Mouse (Mus musculus): ENCODE results near the gene Cox8a. TPM values are rescaled to one million over a fixed set of nuclear protein-coding genes. Genes with fewer than 3 reads are reported as not detected.

Cox8a gene
- total and polyA plus RNA-seq, 3 experiments = 384 to 775 (median 424) TPM

DNA sequence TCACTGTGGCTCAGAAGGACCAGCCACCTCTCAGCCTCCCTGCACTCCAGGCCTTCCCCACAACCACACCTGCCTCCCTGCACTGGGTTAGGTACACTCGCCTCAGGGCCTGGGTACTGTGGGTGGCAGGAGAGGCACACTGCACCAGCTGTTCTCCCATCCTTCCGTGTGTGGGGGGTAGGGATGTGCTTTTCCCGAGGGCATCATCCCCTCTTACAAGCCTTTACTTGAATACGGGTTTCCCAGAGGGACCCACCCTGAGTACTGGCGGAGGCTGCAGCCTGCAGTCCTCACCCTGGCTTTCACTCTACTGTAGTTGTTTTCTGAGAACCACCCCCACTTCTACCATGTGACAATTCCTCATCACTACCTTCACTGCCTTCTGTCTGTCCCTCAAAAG is 30.3 kb downstream of the Cox8a start:
- no peaks in the 10 kb centered on the region for H3K79me2 ChIP-seq (replicated peaks; ENCODE audit: control insufficient read depth, insufficient read depth, low read length)
- H3K9ac ChIP-seq (ENCODE audit: low read depth, low read length) = no peak overlapping the region
- no peak overlapping the region for H3K27ac ChIP-seq
- H3K27me3 ChIP-seq (ENCODE audit: control insufficient read depth, insufficient read depth, low read length) = no peaks in the 10 kb centered on the region
- intact Hi-C loops (cut with DNase I) = no loop called here
- 65% methylated on average over 5 of the region's 5 CpGs for WGBS
- H3K4me1 ChIP-seq (ENCODE audit: control insufficient read depth, insufficient read depth, low read length) = peaks cover 2% of the 10 kb centered on the region; the same call in 1 of the 2 replicates
- no peak overlapping the region for H3K4me3 ChIP-seq
- no peaks in the 10 kb centered on the region for H3K36me3 ChIP-seq (ENCODE audit: control insufficient read depth, insufficient read depth, low read length)
- TF ChIP-seq CTCF (IDR thresholded peaks at IDR 0.05) = no peak
- no peak for TF ChIP-seq POLR2A (IDR thresholded peaks at IDR 0.05; ENCODE audit: insufficient read depth, low read depth, low read length)
- no peak for TF ChIP-seq EP300 (IDR thresholded peaks at IDR 0.05; ENCODE audit: insufficient read depth, low read depth, low read length)
- no peak for DNase-seq

DNA sequence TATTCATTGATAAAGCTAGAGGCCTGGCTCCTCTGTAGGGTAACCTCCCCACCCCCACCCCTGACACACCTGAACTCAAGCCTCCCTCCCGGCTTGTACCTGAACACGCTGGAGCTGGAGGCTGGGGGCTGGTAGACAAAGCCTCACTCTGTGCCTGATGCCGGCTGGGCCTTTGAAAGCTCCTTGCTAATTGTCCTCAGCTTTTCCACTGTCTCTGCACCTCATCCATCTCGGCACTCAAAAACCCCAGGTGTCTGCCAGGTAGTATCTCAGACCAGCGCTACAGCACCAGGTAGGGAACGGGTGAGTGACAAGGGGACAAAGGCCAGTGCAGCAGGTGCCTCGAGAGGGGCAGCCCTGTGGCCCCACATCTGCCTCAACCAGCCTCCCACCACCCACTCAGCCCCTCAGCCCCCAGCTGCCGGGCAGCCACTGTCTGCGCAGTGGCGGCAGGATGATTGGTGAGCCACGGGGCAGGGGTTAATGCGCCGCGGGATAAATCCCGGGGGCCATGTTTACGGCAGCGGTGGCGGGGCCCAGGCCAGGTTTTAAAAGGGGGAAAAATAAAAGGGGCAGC is 31.6 kb downstream of the Cox8a start:
- DNase-seq = no peak
- H3K4me1 ChIP-seq (ENCODE audit: control insufficient read depth, insufficient read depth, low read length) = peaks cover 3% of the 10 kb centered on the region; the same call in 1 of the 2 replicates
- TF ChIP-seq POLR2A (IDR thresholded peaks at IDR 0.05; ENCODE audit: insufficient read depth, low read depth, low read length) = no peak
- no peak for TF ChIP-seq CTCF (IDR thresholded peaks at IDR 0.05)
- no peak for TF ChIP-seq EP300 (IDR thresholded peaks at IDR 0.05; ENCODE audit: insufficient read depth, low read depth, low read length)
- no peaks in the 10 kb centered on the region for H3K27me3 ChIP-seq (ENCODE audit: control insufficient read depth, insufficient read depth, low read length)
- intact Hi-C loops (cut with DNase I) = no loop called here
- H3K79me2 ChIP-seq (replicated peaks; ENCODE audit: control insufficient read depth, insufficient read depth, low read length) = no peaks in the 10 kb centered on the region
- H3K9ac ChIP-seq (ENCODE audit: low read depth, low read length) = no peak overlapping the region
- H3K36me3 ChIP-seq (ENCODE audit: control insufficient read depth, insufficient read depth, low read length) = no peaks in the 10 kb centered on the region
- H3K27ac ChIP-seq = no peak overlapping the region
- WGBS = 49% methylated on average over 18 of the region's 18 CpGs
- no peak overlapping the region for H3K4me3 ChIP-seq

DNA sequence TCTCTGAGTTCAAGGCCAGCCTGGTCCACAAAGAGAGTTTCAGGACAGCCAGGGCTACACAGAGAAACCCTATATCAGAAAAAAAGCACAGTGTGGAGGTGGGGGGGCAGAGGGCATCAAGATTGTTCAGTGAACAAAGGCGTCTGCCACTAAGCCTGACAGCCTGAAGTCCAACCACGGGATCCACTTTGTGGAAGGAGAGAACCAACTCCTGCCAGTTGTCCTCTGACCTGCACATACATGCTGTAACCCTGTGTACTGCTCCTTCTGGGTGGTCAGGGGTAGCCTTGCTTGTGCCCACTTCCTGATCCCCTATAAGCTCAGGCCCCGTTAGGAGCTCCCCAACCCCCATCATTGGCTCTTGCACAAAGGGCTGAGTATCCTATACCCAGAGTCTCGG is 32.4 kb downstream of the Cox8a start:
- H3K79me2 ChIP-seq (replicated peaks; ENCODE audit: control insufficient read depth, insufficient read depth, low read length) = no peaks in the 10 kb centered on the region
- no peak for DNase-seq
- H3K4me3 ChIP-seq = no peak overlapping the region
- no peaks in the 10 kb centered on the region for H3K27me3 ChIP-seq (ENCODE audit: control insufficient read depth, insufficient read depth, low read length)
- no peaks in the 10 kb centered on the region for H3K36me3 ChIP-seq (ENCODE audit: control insufficient read depth, insufficient read depth, low read length)
- WGBS = 67% methylated on average over 4 of the region's 4 CpGs
- intact Hi-C loops (cut with DNase I) = no loop called here
- H3K4me1 ChIP-seq (ENCODE audit: control insufficient read depth, insufficient read depth, low read length) = peaks cover 3% of the 10 kb centered on the region; the same call in 1 of the 2 replicates
- no peak for TF ChIP-seq EP300 (IDR thresholded peaks at IDR 0.05; ENCODE audit: insufficient read depth, low read depth, low read length)
- no peak for TF ChIP-seq POLR2A (IDR thresholded peaks at IDR 0.05; ENCODE audit: insufficient read depth, low read depth, low read length)
- TF ChIP-seq CTCF (IDR thresholded peaks at IDR 0.05) = no peak
- H3K9ac ChIP-seq (ENCODE audit: low read depth, low read length) = no peak overlapping the region
- H3K27ac ChIP-seq = no peak overlapping the region

DNA sequence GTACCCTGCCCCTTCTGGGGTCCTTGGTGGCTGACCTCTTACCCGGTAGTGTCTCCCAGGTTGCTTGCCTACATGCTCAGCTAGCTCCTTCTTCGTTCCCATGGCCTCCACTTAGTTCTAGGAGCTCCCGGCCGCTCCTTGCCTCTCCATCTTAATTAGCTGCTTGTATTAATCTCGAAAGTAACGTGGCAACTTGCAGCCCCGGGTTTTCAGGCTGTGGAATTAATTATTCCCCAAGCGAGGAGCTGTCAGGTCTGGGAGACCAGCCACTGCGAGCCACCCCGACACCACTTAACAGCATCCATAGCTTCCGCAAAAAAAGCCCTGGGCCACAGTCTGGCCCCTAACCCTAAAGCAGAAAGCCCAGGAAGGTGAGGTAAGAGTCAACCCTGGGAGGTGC is 34.0 kb downstream of the Cox8a start:
- Histone ChIP-seq H3K9ac (ENCODE audit: low read depth, low read length) (no peak overlapping the region), H3K27me3 (ENCODE audit: control insufficient read depth, insufficient read depth, low read length) (no peaks in the 10 kb centered on the region), H3K36me3 (ENCODE audit: control insufficient read depth, insufficient read depth, low read length) (no peaks in the 10 kb centered on the region), H3K4me1 (ENCODE audit: control insufficient read depth, insufficient read depth, low read length) (peaks cover 5% of the 10 kb centered on the region), H3K27ac (no peak overlapping the region), H3K79me2 (replicated peaks; ENCODE audit: control insufficient read depth, insufficient read depth, low read length) (no peaks in the 10 kb centered on the region), H3K4me3 (no peak overlapping the region)
- 83% methylated on average over 11 of the region's 11 CpGs for WGBS
- intact Hi-C loops (cut with DNase I) = no loop called here
- DNase-seq = no peak
- no peak for TF ChIP-seq EP300 (IDR thresholded peaks at IDR 0.05; ENCODE audit: insufficient read depth, low read depth, low read length)
- no peak for TF ChIP-seq CTCF (IDR thresholded peaks at IDR 0.05)
- TF ChIP-seq POLR2A (IDR thresholded peaks at IDR 0.05; ENCODE audit: insufficient read depth, low read depth, low read length) = no peak

DNA sequence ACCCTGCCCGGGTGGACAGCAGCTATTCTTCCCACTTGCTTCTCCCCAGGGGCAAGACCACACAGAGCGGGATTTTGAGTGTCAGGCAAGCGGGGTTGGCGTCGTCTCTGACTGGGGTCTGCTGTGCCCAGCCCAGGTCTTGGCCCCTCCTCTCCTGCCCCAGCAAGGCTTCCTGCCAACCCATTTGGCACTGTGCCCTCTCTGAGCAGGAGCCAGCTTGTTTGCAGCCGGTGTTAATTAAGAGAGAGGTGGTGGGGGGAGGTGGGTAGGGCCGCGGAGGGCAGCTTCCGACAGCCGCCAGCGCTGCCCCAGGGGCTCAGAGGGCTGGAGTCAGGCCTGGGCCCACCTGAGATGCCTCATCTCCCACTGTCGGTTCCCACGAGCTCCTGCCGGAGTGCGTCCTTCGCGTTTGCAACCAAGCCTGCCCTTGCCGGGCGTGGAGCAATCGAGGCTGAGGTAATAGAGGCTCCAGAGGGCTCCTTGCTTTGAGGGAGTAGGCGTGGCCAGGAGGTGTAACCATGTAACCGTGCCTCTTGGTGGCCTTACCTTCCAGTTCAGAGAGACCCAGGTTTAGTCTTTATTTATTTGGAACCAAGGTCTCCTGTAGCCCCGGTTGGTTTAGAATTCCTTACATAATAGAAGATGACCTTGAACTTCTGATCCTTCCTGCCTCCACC is 35.0 kb downstream of the Cox8a start:
- Histone ChIP-seq H3K36me3 (ENCODE audit: control insufficient read depth, insufficient read depth, low read length) (no peaks in the 10 kb centered on the region), H3K4me1 (ENCODE audit: control insufficient read depth, insufficient read depth, low read length) (peaks cover 5% of the 10 kb centered on the region), H3K4me3 (no peak overlapping the region), H3K27ac (no peak overlapping the region), H3K27me3 (ENCODE audit: control insufficient read depth, insufficient read depth, low read length) (no peaks in the 10 kb centered on the region), H3K79me2 (replicated peaks; ENCODE audit: control insufficient read depth, insufficient read depth, low read length) (no peaks in the 10 kb centered on the region), H3K9ac (ENCODE audit: low read depth, low read length) (no peak overlapping the region)
- TF ChIP-seq POLR2A (IDR thresholded peaks at IDR 0.05; ENCODE audit: insufficient read depth, low read depth, low read length) (no peak), CTCF (IDR thresholded peaks at IDR 0.05) (no peak), EP300 (IDR thresholded peaks at IDR 0.05; ENCODE audit: insufficient read depth, low read depth, low read length) (no peak)
- WGBS = 13% methylated on average over 23 of the region's 23 CpGs
- DNase-seq = peak; percentile 50 to 58
- intact Hi-C loops (cut with DNase I) = no loop called here

DNA sequence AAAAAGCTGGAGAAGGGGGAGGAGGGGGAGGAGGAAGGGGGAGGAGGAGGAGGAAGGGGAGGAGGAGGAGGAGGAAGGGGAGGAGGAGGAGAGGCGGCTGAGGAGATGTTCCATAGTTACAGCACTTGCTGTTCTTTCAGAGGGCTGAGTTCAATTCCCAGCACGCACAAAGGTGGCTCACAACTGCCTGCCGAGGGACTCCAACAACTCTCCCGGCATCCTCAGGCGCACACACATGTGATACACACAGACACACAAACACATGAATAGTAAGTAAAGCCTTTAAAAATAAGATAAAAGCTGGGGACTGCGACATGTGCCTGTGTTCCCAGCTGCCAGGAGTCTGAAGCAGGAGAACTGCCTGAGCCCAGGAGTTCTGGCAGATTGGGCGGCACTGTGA is 35.9 kb downstream of the Cox8a start:
- Histone ChIP-seq H3K27me3 (ENCODE audit: control insufficient read depth, insufficient read depth, low read length) (no peaks in the 10 kb centered on the region), H3K4me1 (ENCODE audit: control insufficient read depth, insufficient read depth, low read length) (peaks cover 5% of the 10 kb centered on the region)
- WGBS = 72% methylated on average over 7 of the region's 7 CpGs

More for the DNA sequence above, 35.9 kb downstream of the Cox8a start:
- Histone ChIP-seq H3K9ac (ENCODE audit: low read depth, low read length) (no peak overlapping the region), H3K79me2 (replicated peaks; ENCODE audit: control insufficient read depth, insufficient read depth, low read length) (no peaks in the 10 kb centered on the region), H3K36me3 (ENCODE audit: control insufficient read depth, insufficient read depth, low read length) (no peaks in the 10 kb centered on the region), H3K4me3 (no peak overlapping the region), H3K27ac (no peak overlapping the region)
- TF ChIP-seq CTCF (IDR thresholded peaks at IDR 0.05) (no peak), EP300 (IDR thresholded peaks at IDR 0.05; ENCODE audit: insufficient read depth, low read depth, low read length) (no peak), POLR2A (IDR thresholded peaks at IDR 0.05; ENCODE audit: insufficient read depth, low read depth, low read length) (no peak)
- intact Hi-C loops (cut with DNase I) = no loop called here
- no peak for DNase-seq

Data from heart, adult 2 months (tissue).